Mouse (Mus musculus) heart, adult 2 months (tissue): ENCODE measurements at regions not wholly inside any gene's neighbourhood (a gene's known extent, or its start where the extent isn't known, plus 50 kb on each side); places are given as distances from the start of the nearest gene placed in this dataset.

ENCODE experiments used
- DNase-seq, 2 experiments: peaks; one replicate each; pipeline ENCODE4 v3.0.0; 2021
- H3K27ac ChIP-seq: fragments of 200-600 bp; 2 replicates; pipeline ENCODE4 v1.8.1; 2022
- H3K27me3 ChIP-seq: fragments of 200-500 bp; 2 replicates; pipeline ENCODE4 v1.6.1; 2012; ENCODE audit warnings: mild to moderate bottlenecking, low read length, inconsistent platforms, mixed read lengths; ENCODE audit not compliant: control insufficient read depth, insufficient read depth
- H3K36me3 ChIP-seq: fragments of 200-500 bp; 2 replicates; pipeline ENCODE4 v1.6.1; 2012; ENCODE audit warnings: low read length, inconsistent platforms; ENCODE audit not compliant: control insufficient read depth, insufficient read depth
- H3K4me1 ChIP-seq: fragments of 200-500 bp; 2 replicates; pipeline ENCODE4 v1.6.1; 2011; ENCODE audit warnings: low read length; ENCODE audit not compliant: control insufficient read depth, insufficient read depth
- H3K4me3 ChIP-seq: fragments of 200-600 bp; 2 replicates; pipeline ENCODE4 v1.8.1; 2022
- H3K79me2 ChIP-seq: fragments of 200-500 bp; replicated peaks from 2 replicates; pipeline ENCODE4 v1.6.1; 2012; ENCODE audit warnings: mild to moderate bottlenecking, inconsistent platforms, low read length, moderate library complexity, mixed read lengths; ENCODE audit not compliant: control insufficient read depth, insufficient read depth
- H3K9ac ChIP-seq: fragments of 200-500 bp; 2 replicates; pipeline ENCODE4 v1.6.1; 2012; ENCODE audit warnings: low read depth, mild to moderate bottlenecking, control low read depth, inconsistent platforms, low read length, mixed read lengths
- CTCF ChIP-seq: fragments of 200-600 bp; IDR thresholded peaks from 2 replicates; pipeline ENCODE4 v1.8.1; 2022; ENCODE audit warnings: antibody characterized with exemption, mild to moderate bottlenecking, moderate library complexity
- EP300 ChIP-seq: fragments of 200-500 bp; IDR thresholded peaks from 2 replicates; pipeline ENCODE4 v1.6.1; 2011; ENCODE audit warnings: low read depth, low read length, control low read depth; ENCODE audit not compliant: insufficient read depth
- POLR2A ChIP-seq: fragments of 200-500 bp; IDR thresholded peaks from 2 replicates; pipeline ENCODE4 v1.6.1; 2011; ENCODE audit warnings: mild to moderate bottlenecking, low read depth, low read length, control low read depth; ENCODE audit not compliant: insufficient read depth
- WGBS: fragments of 180-500 bp; shearing (Covaris S2); methylation state at CpG from one replicate; pipeline ENCODE4 v1.1.7; 2018; 5-methylcytosine and 5-hydroxymethylcytosine counted together
- intact Hi-C: fragments of 180-260 bp; cut with DNase I; formaldehyde crosslinking; loops from one replicate; pipeline ENCODE4 v1.15.1; 2025

- Histone ChIP-seq H3K79me2 (no peaks in the 10 kb centered on the region), H3K27ac (no peak overlapping the region), H3K4me3 (no peak overlapping the region), H3K36me3 (no peaks in the 10 kb centered on the region), H3K9ac (no peak overlapping the region), H3K27me3 (no peaks in the 10 kb centered on the region), H3K4me1 (no peaks in the 10 kb centered on the region)
- intact Hi-C loops: loop anchor here (2.0 to 10.0 kb wide), 2 partner anchors 102 to 498 kb away; partner anchors contain the start of gene Zfp281
- no peak for TF ChIP-seq POLR2A
- TF ChIP-seq CTCF: peak; percentile 93
- TF ChIP-seq EP300: no peak
- 59% methylated on average over 11 of the region's 11 CpGs for WGBS
- no peak for DNase-seq
These were observed 101.6 kb downstream of the Zfp281 start for GRCm38 (mm10) chr1:136726145-136726935.

- intact Hi-C loops: loop anchor here (2.0 to 10.0 kb wide), 2 partner anchors 103 to 497 kb away; partner anchors contain the start of gene Zfp281
These were observed 103.3 kb downstream of the Zfp281 start for GRCm38 (mm10) chr1:136727868-136728631.

GRCm38 (mm10) chr1:136728632-136728944, 103.9 kb downstream of the Zfp281 start:
- H3K36me3 ChIP-seq: no peaks in the 10 kb centered on the region
- no peaks in the 10 kb centered on the region for H3K79me2 ChIP-seq
- intact Hi-C loops: loop anchor here (10.0 kb wide), 1 partner anchor 496 kb away; no protein-coding TSS in a partner anchor
- 87% methylated on average over 4 of the region's 4 CpGs for WGBS
- H3K4me1 ChIP-seq: no peaks in the 10 kb centered on the region
- no peak for DNase-seq
- H3K4me3 ChIP-seq: no peak overlapping the region
- H3K27me3 ChIP-seq: no peaks in the 10 kb centered on the region
- no peak overlapping the region for H3K27ac ChIP-seq
- TF ChIP-seq CTCF (no peak), POLR2A (no peak), EP300 (no peak)
- no peak overlapping the region for H3K9ac ChIP-seq

More at GRCm38 (mm10) chr1:136727868-136728631, 103.3 kb downstream of the Zfp281 start:
- no peak overlapping the region for H3K4me3 ChIP-seq
- no peaks in the 10 kb centered on the region for H3K27me3 ChIP-seq
- no peaks in the 10 kb centered on the region for H3K79me2 ChIP-seq
- H3K27ac ChIP-seq: no peak overlapping the region
- DNase-seq: no peak
- H3K36me3 ChIP-seq: no peaks in the 10 kb centered on the region
- no peaks in the 10 kb centered on the region for H3K4me1 ChIP-seq
- WGBS: 83% methylated on average over 7 of the region's 7 CpGs
- H3K9ac ChIP-seq: no peak overlapping the region
- TF ChIP-seq POLR2A: no peak
- no peak for TF ChIP-seq CTCF

- TF ChIP-seq POLR2A: no peak
- TF ChIP-seq EP300: no peak
- no peak for TF ChIP-seq CTCF
These were observed 105.9 kb downstream of the Zfp281 start for GRCm38 (mm10) chr1:136730638-136731037.

GRCm38 (mm10) chr1:136738030-136738429, 113.3 kb downstream of the Zfp281 start:
- no peak for DNase-seq
- no peak overlapping the region for H3K4me3 ChIP-seq
- H3K27me3 ChIP-seq: no peaks in the 10 kb centered on the region
- no peak overlapping the region for H3K9ac ChIP-seq
- no peak overlapping the region for H3K27ac ChIP-seq
- H3K36me3 ChIP-seq: no peaks in the 10 kb centered on the region
- TF ChIP-seq EP300 (no peak), POLR2A (no peak), CTCF (no peak)
- WGBS: 46% methylated on average over 5 of the region's 5 CpGs
- intact Hi-C loops: loop anchor here (2.0 kb wide), 1 partner anchor 187 kb away; no protein-coding TSS in a partner anchor
- H3K4me1 ChIP-seq: no peaks in the 10 kb centered on the region
- H3K79me2 ChIP-seq: no peaks in the 10 kb centered on the region

More at GRCm38 (mm10) chr1:136730638-136731037, 105.9 kb downstream of the Zfp281 start:
- no peaks in the 10 kb centered on the region for H3K27me3 ChIP-seq
- H3K79me2 ChIP-seq: no peaks in the 10 kb centered on the region
- H3K27ac ChIP-seq: no peak overlapping the region
- WGBS: 37% methylated on average over 11 of the region's 11 CpGs
- H3K4me1 ChIP-seq: no peaks in the 10 kb centered on the region
- DNase-seq: peak in 1 of 2 experiments; percentile 20
- H3K9ac ChIP-seq: no peak overlapping the region
- H3K36me3 ChIP-seq: no peaks in the 10 kb centered on the region
- H3K4me3 ChIP-seq: no peak overlapping the region
- intact Hi-C loops: no loop called here
